Mouse (Mus musculus): ENCODE measurements around the gene Phkg1. TPM values are rescaled to one million over a fixed set of nuclear protein-coding genes. Genes with fewer than 3 reads are reported as not detected.
A peak's percentile ranks its signal among the peaks of the same experiment; 100 is the strongest.
"Not testable (repeated sequence)": the region's sequence is repeated elsewhere in the genome, so short reads cannot be mapped to it uniquely, and the experiment has no call there.

The Phkg1 gene
- not detected in 2 replicates for total RNA-seq (2014; fragmentation: Nextera tagmentation)
- total RNA-seq (2017) = 0.33 and 0.46 TPM in 2 replicates
- 0.03 TPM in 1 of 2 replicates, not detected in the other for polyA plus RNA-seq (2012)

- H3K4me3 ChIP-seq (ENCODE audit: low read depth, low read length) = no peak within 1 kb of the TSS
- H3K9me3 ChIP-seq (replicated peaks) = no peaks in the 10 kb centered on the region
- no peaks in the 10 kb centered on the region for H3K36me3 ChIP-seq (replicated peaks)
- H3K4me1 ChIP-seq (ENCODE audit: insufficient read depth, low read depth, low read length) = peaks cover 12% of the 10 kb centered on the region
- TF ChIP-seq GATA2 (IDR thresholded peaks at IDR 0.05; ENCODE audit: borderline replicate concordance, low read depth, low read length) (no peak), TAL1 (conservative IDR thresholded peaks at IDR 0.05; ENCODE audit: low read depth, low read length) (no peak), POLR2AphosphoS5 (IDR thresholded peaks at IDR 0.05; ENCODE audit: insufficient replicate concordance, low read depth, low read length) (no peak), GATA1 (IDR thresholded peaks at IDR 0.05; ENCODE audit: borderline replicate concordance, low read length) (no peak), CTCF (IDR thresholded peaks at IDR 0.05; ENCODE audit: low read depth, low read length) (no peak)
- DNase-seq (ENCODE audit: low spot score) = no peak
- H3K27me3 ChIP-seq (ENCODE audit: insufficient read depth, low read length) = no peaks in the 10 kb centered on the region; the same call in 1 of the 2 replicates
- ATAC-seq (ENCODE audit: extremely low read depth, insufficient number of reproducible peaks, low FRiP score, poor library complexity, severe bottlenecking) = no peak
These were observed at the start of gene Phkg1 for GRCm38 (mm10) chr5:129898449-129898848. Gene Phkg1 (minus strand): TSS chr5:129898549.

DNA sequence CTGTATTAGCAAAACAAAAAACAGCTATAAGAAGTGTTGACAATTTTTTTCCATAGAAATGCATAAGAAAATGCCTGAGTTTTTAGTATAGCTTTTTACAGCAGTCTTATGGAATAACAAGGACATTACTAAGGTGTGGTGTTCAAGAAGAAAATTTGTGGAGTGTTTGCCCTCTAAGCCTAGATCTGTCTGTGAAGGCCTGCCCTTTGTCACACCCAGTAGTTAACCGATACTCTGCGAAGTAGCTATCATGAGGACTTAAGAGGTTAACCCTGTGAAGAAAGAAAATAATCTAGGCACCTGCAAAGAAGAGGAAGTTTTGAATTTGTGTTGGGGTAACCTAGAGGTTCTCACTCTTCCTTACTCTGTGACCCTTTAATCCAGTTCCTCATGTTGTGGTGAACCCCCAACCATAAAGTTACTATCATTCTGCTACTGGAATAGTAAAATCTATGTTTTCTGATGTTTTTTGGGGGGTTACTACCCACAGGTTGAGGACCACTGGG lies 49.2 kb upstream of the Phkg1 start:
- Histone ChIP-seq H3K27me3 (ENCODE audit: insufficient read depth, low read length) (no peaks in the 10 kb centered on the region), H3K4me3 (ENCODE audit: low read depth, low read length) (no peak overlapping the region), H3K9me3 (replicated peaks) (no peaks in the 10 kb centered on the region), H3K4me1 (ENCODE audit: insufficient read depth, low read depth, low read length) (peaks cover 66% of the 10 kb centered on the region), H3K36me3 (replicated peaks) (peaks cover 52% of the 10 kb centered on the region)
- DNase-seq (ENCODE audit: low spot score) = no peak
- no peak for ATAC-seq (ENCODE audit: extremely low read depth, insufficient number of reproducible peaks, low FRiP score, poor library complexity, severe bottlenecking)
- TF ChIP-seq CTCF (IDR thresholded peaks at IDR 0.05; ENCODE audit: low read depth, low read length) (no peak), GATA1 (IDR thresholded peaks at IDR 0.05; ENCODE audit: borderline replicate concordance, low read length) (no peak), POLR2AphosphoS5 (IDR thresholded peaks at IDR 0.05; ENCODE audit: insufficient replicate concordance, low read depth, low read length) (no peak), TAL1 (conservative IDR thresholded peaks at IDR 0.05; ENCODE audit: low read depth, low read length) (no peak), GATA2 (IDR thresholded peaks at IDR 0.05; ENCODE audit: borderline replicate concordance, low read depth, low read length) (no peak)

GRCm38 (mm10) chr5:129943402-129943801 lies 45.1 kb upstream of the Phkg1 start:
- H3K9me3 ChIP-seq (replicated peaks) = no peaks in the 10 kb centered on the region
- peaks cover 58% of the 10 kb centered on the region for H3K4me1 ChIP-seq (ENCODE audit: insufficient read depth, low read depth, low read length)

GRCm38 (mm10) chr5:129942073-129942939 lies 44.0 kb upstream of the Phkg1 start:
- Histone ChIP-seq H3K4me3 (ENCODE audit: low read depth, low read length) (peak overlapping the region; percentile 88), H3K4me1 (ENCODE audit: insufficient read depth, low read depth, low read length) (peaks cover 48% of the 10 kb centered on the region), H3K36me3 (replicated peaks) (peaks cover 26% of the 10 kb centered on the region)
- not testable (repeated sequence) for H3K27me3 ChIP-seq (ENCODE audit: insufficient read depth, low read length); DNase-seq (ENCODE audit: low spot score); ATAC-seq (ENCODE audit: extremely low read depth, insufficient number of reproducible peaks, low FRiP score, poor library complexity, severe bottlenecking); H3K9me3 ChIP-seq (replicated peaks)

More at GRCm38 (mm10) chr5:129943402-129943801, 45.1 kb upstream of the Phkg1 start:
- H3K4me3 ChIP-seq (ENCODE audit: low read depth, low read length) = peak overlapping the region; percentile 88; the same call in 1 of the 2 replicates
- ATAC-seq (ENCODE audit: extremely low read depth, insufficient number of reproducible peaks, low FRiP score, poor library complexity, severe bottlenecking) = no peak
- peaks cover 36% of the 10 kb centered on the region for H3K36me3 ChIP-seq (replicated peaks)
- DNase-seq (ENCODE audit: low spot score) = no peak
- TF ChIP-seq GATA1 (IDR thresholded peaks at IDR 0.05; ENCODE audit: borderline replicate concordance, low read length) (no peak), TAL1 (conservative IDR thresholded peaks at IDR 0.05; ENCODE audit: low read depth, low read length) (no peak), GATA2 (IDR thresholded peaks at IDR 0.05; ENCODE audit: borderline replicate concordance, low read depth, low read length) (no peak), POLR2AphosphoS5 (IDR thresholded peaks at IDR 0.05; ENCODE audit: insufficient replicate concordance, low read depth, low read length) (no peak), CTCF (IDR thresholded peaks at IDR 0.05; ENCODE audit: low read depth, low read length) (no peak)
- H3K27me3 ChIP-seq (ENCODE audit: insufficient read depth, low read length) = no peaks in the 10 kb centered on the region

GRCm38 (mm10) chr5:129941495-129942045 lies 43.2 kb upstream of the Phkg1 start, which contains the start of gene Vkorc1l1:
Gene Vkorc1l1 (plus strand): TSS chr5:129941970.
- TF ChIP-seq GATA2 (IDR thresholded peaks at IDR 0.05; ENCODE audit: borderline replicate concordance, low read depth, low read length) (no peak), TAL1 (conservative IDR thresholded peaks at IDR 0.05; ENCODE audit: low read depth, low read length) (no peak), CTCF (IDR thresholded peaks at IDR 0.05; ENCODE audit: low read depth, low read length) (no peak), POLR2AphosphoS5 (IDR thresholded peaks at IDR 0.05; ENCODE audit: insufficient replicate concordance, low read depth, low read length) (no peak)
- Histone ChIP-seq H3K4me3 (ENCODE audit: low read depth, low read length) (peak within 1 kb of the TSS; percentile 88), H3K27me3 (ENCODE audit: insufficient read depth, low read length) (no peaks in the 10 kb centered on the region), H3K4me1 (ENCODE audit: insufficient read depth, low read depth, low read length) (peaks cover 40% of the 10 kb centered on the region), H3K9me3 (replicated peaks) (no peaks in the 10 kb centered on the region), H3K36me3 (replicated peaks) (peaks cover 19% of the 10 kb centered on the region)
- peak; percentile 94 for ATAC-seq (ENCODE audit: extremely low read depth, insufficient number of reproducible peaks, low FRiP score, poor library complexity, severe bottlenecking)
- peak; percentile 81 for DNase-seq (ENCODE audit: low spot score)

Measured in G1E (cell line).